Mouse (Mus musculus): ENCODE measurements at regions not wholly inside any gene's neighbourhood (a gene's known extent, or its start where the extent isn't known, plus 50 kb on each side); places are given as distances from the start of the nearest gene placed in this dataset.

DNA sequence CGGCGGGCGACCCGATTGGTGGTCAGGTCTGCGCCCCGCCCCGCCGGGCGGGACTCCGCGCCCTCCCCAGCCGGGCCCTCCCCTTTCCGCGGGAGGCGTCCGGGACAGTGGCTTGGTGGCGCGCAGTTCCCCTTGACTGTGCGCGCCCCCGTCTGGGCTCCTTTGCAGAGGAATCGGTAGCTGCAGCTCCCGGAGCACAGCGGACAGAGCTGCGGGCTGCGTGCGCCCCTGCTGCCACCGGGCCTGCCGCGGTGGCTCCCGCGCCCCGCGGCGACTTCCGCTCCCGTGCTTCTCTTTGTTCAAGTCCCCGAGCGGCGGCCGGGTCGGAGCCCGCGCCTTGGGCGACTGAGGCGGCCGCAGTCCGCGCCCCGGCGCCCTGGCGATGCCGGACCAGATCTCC is 566.6 kb upstream of the Gm21863 start:
- DNase-seq (ENCODE audit: extremely low spot score, low spot score), result peak; percentile 28
